Mouse (Mus musculus) liver, embryonic 14.5 days (tissue): ENCODE data around the gene Eya2. TPM values are rescaled to one million over a fixed set of nuclear protein-coding genes. Genes with fewer than 3 reads are reported as not detected.

ENCODE experiments used
- ATAC-seq: fragments of 200-750 bp; cut with Nextera tagmentation; 2 replicates; pipeline ENCODE4 v1.8.0; 2017; ENCODE audit warnings: moderate number of reproducible peaks, mild to moderate bottlenecking, moderate library complexity; ENCODE audit not compliant: insufficient read depth
- DNase-seq, 3 experiments: peaks; one replicate each; pipeline ENCODE4 v3.0.0-alpha.2; 2012 to 2013; ENCODE audit warnings: low read depth in 3 of 3, low spot score in 3 of 3
- H3K27ac ChIP-seq: fragments of 300-500 bp; sonication (generic); 2 replicates; pipeline ENCODE4 v1.5.1; 2014; ENCODE audit warnings: moderate library complexity, mild to moderate bottlenecking, control low read depth, inconsistent platforms
- H3K27me3 ChIP-seq: fragments of 300-500 bp; sonication (generic); 2 replicates; pipeline ENCODE4 v1.6.1; 2014; ENCODE audit warnings: mild to moderate bottlenecking, low read length, moderate library complexity; ENCODE audit not compliant: control insufficient read depth, insufficient read depth
- H3K36me3 ChIP-seq: fragments of 300-500 bp; sonication (generic); replicated peaks from 2 replicates; pipeline ENCODE4 v1.6.1; 2014; ENCODE audit warnings: low read depth; ENCODE audit not compliant: control insufficient read depth, insufficient read depth
- H3K4me1 ChIP-seq, 2 experiments: fragments of 200-500 bp in 1 of 2; fragments of 300-500 bp in 1 of 2; sonication (generic) in 1 of 2; replicated peaks; 2 replicates each; pipeline ENCODE4 v1.6.1; 2012 to 2014; ENCODE audit warnings: antibody characterized with exemption in 1 of 2, inconsistent platforms in 1 of 2, low read length in 1 of 2; ENCODE audit not compliant: control insufficient read depth in 2 of 2, insufficient read depth in 2 of 2
- H3K4me2 ChIP-seq: fragments of 300-500 bp; sonication (generic); 2 replicates; pipeline ENCODE4 v1.6.1; 2014; ENCODE audit warnings: low read depth, mild to moderate bottlenecking, control low read depth, moderate library complexity
- H3K4me3 ChIP-seq, 2 experiments: fragments of 200-500 bp in 1 of 2; fragments of 300-500 bp in 1 of 2; sonication (generic) in 1 of 2; 2 replicates each; pipeline ENCODE4 v1.5.1; 2012 to 2014; ENCODE audit warnings: low read depth in 2 of 2, low read length in 2 of 2, mild to moderate bottlenecking in 2 of 2, control low read depth in 1 of 2, inconsistent platforms in 1 of 2, moderate library complexity in 1 of 2; ENCODE audit not compliant: insufficient read depth in 1 of 2
- H3K9ac ChIP-seq: fragments of 300-500 bp; sonication (generic); replicated peaks from 2 replicates; pipeline ENCODE4 v1.6.1; 2014; ENCODE audit warnings: mild to moderate bottlenecking, control low read depth, moderate library complexity
- H3K9me3 ChIP-seq: fragments of 300-500 bp; sonication (generic); 2 replicates; pipeline ENCODE4 v1.6.1; 2016; ENCODE audit warnings: low read length, mixed read lengths; ENCODE audit not compliant: control insufficient read depth
- CTCF ChIP-seq: IDR thresholded peaks from 2 replicates; pipeline ENCODE4 v1.5.1; 2016; ENCODE audit warnings: antibody characterized with exemption, low read depth, control low read depth
- EP300 ChIP-seq: IDR thresholded peaks from 2 replicates; pipeline ENCODE4 v1.6.1; 2016; ENCODE audit warnings: antibody characterized with exemption, low read depth
- WGBS: fragments of 180-500 bp; shearing (Covaris S2); extraction: QIAGEN DNeasy Blood & Tissue Kit; methylation state at CpG from one replicate; pipeline ENCODE4 v1.1.7; 2014; ENCODE audit not compliant: insufficient replicate concordance; 5-methylcytosine and 5-hydroxymethylcytosine counted together
- polyA plus RNA-seq, 2 experiments: library from polyadenylated mRNA; depleted of rRNA in 1 of 2; stranded (reverse) in 1 of 2; unstranded in 1 of 2; fragments of >200 nt; fragmentation: Nextera tagmentation in 1 of 2; extraction: Ambion mirVana in 1 of 2; gene quantifications; 2 replicates each; pipeline versions ENCODE4 v1.2.1 to v1.2.3; 2012 to 2014

The Eya2 gene
- polyA plus RNA-seq, 2 experiments = 0.13 to 0.16 TPM

DNA sequence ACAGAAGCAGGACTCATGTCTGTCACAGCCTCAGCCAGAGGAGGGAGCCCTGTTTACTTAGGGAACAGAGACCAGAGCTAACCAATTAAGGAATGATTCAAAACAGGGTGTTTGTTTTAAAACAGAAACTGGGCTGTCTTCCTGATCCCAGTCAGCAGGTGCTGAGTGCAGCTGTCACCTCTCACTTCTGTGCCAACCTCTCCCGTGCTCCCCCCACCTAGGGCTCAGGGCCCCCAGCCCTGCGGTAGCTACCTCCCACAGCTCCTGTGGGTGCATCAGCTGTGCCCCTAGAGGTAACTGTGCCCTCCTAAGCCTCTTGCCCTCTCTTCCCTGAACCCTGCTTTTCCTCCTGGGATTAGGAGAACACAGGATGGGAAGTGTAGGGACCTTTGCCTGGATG is 141.5 kb downstream of the Eya2 start:
- Histone ChIP-seq H3K4me2 (no peak overlapping the region), H3K27me3 (no peaks in the 10 kb centered on the region), H3K9ac (no peak overlapping the region), H3K4me3 (no peak overlapping the region), H3K27ac (no peak overlapping the region), H3K9me3 (no peaks in the 10 kb centered on the region), H3K36me3 (no peaks in the 10 kb centered on the region), H3K4me1 (no peaks in the 10 kb centered on the region)
- TF ChIP-seq CTCF (no peak), EP300 (no peak)
- ATAC-seq = no peak
- no peak for DNase-seq
- 58% methylated on average over 2 of the region's 2 CpGs for WGBS

DNA sequence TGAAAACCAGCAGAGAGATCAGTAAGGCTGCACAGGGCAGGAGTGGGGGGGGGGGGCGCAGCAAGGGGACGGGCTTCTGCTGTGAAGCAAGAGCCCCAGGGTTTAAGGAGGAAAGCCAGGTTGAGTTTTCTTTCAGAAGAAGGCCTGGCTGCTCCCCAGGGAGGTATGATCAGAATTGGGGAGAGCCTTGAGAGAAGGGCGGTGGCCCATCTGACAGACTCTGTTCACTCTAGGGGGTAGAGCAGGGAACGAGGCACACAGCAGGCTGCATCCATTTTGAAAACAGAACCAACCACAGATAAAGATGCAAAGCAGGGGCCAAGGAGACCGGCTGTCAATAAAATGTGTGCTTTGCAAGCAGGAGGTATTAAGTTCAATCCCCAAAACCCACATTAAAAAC is 145.5 kb downstream of the Eya2 start:
- H3K27ac ChIP-seq = no peak overlapping the region
- H3K36me3 ChIP-seq = no peaks in the 10 kb centered on the region
- no peak overlapping the region for H3K4me2 ChIP-seq
- ATAC-seq = no peak
- WGBS = 52% methylated on average over 5 of the region's 5 CpGs
- H3K4me3 ChIP-seq = no peak overlapping the region
- no peaks in the 10 kb centered on the region for H3K9me3 ChIP-seq
- no peaks in the 10 kb centered on the region for H3K4me1 ChIP-seq
- no peak overlapping the region for H3K9ac ChIP-seq
- no peak for DNase-seq
- no peaks in the 10 kb centered on the region for H3K27me3 ChIP-seq
- no peak for TF ChIP-seq CTCF
- TF ChIP-seq EP300 = no peak

DNA sequence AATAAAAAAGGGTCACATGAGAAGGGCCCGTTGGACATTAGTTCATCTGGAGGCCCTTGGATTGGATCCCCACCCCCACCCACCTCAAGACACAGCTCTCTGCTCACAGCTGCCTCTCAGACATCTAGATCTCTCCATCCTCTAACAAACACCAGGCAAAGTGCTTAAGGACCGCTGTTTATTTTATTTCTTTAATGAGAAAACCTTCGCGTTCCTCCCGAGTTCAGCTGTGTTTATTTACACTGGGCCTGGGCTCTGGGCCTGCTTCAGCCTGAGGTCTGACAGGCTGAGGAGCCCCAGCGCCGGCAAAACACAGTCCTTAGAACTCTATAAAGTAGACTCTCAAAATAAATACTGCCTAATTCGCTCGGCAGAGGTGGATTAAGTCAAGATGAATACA is 146.2 kb downstream of the Eya2 start:
- 47% methylated on average over 9 of the region's 9 CpGs for WGBS
- Histone ChIP-seq H3K27me3 (no peaks in the 10 kb centered on the region), H3K36me3 (no peaks in the 10 kb centered on the region), H3K4me3 (no peak overlapping the region), H3K4me1 (no peaks in the 10 kb centered on the region), H3K9ac (no peak overlapping the region), H3K4me2 (no peak overlapping the region), H3K27ac (no peak overlapping the region), H3K9me3 (no peaks in the 10 kb centered on the region)
- TF ChIP-seq CTCF (no peak), EP300 (no peak)
- DNase-seq (no peak), ATAC-seq (no peak)

DNA sequence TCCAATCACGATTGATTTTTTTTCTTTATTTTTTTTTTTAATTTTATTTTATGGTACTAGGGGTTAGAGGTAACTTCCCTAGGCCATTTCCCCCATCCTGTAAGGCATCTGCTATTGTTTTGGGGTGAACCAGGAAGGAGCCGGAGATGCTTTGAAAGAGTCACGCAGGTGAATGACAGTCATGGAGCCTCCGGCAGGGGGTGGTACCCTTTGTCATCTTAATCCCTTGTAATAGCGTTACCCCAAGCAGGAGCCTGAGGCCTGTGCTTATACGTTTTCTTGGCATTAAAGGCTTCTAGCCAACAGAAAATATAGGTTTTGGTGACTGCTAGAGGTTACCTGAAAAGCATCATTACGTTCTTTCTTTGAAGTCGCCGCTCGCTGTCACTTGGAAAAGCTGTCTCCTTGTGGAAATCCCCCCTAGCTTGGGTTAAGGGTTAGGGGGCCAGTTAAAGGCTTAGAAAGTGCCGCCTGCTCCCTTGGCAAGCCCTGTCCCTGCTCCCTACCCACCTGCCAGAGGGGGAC is 146.8 kb downstream of the Eya2 start:
- Histone ChIP-seq H3K4me1 (no peaks in the 10 kb centered on the region), H3K9me3 (no peaks in the 10 kb centered on the region), H3K4me2 (no peak overlapping the region), H3K36me3 (no peaks in the 10 kb centered on the region), H3K27ac (no peak overlapping the region), H3K4me3 (no peak overlapping the region), H3K9ac (no peak overlapping the region), H3K27me3 (no peaks in the 10 kb centered on the region)
- no peak for DNase-seq
- no peak for ATAC-seq
- no peak for TF ChIP-seq EP300
- no peak for TF ChIP-seq CTCF
- WGBS = 60% methylated on average over 11 of the region's 11 CpGs

GRCm38 (mm10) chr2:165742210-165742786 is 147.5 kb downstream of the Eya2 start:
- ATAC-seq (no peak), DNase-seq (no peak)
- H3K27me3 ChIP-seq = no peaks in the 10 kb centered on the region
- H3K9me3 ChIP-seq = no peaks in the 10 kb centered on the region
- 34% methylated on average over 21 of the region's 21 CpGs for WGBS
- no peak overlapping the region for H3K4me2 ChIP-seq
- H3K4me3 ChIP-seq = no peak overlapping the region
- no peaks in the 10 kb centered on the region for H3K36me3 ChIP-seq
- H3K9ac ChIP-seq = no peak overlapping the region
- no peaks in the 10 kb centered on the region for H3K4me1 ChIP-seq
- TF ChIP-seq EP300 (no peak), CTCF (no peak)
- H3K27ac ChIP-seq = no peak overlapping the region
